Mouse (Mus musculus) bone marrow macrophage, adult 2 months (primary cell): ENCODE measurements around the gene Ctnnd2.

Experiments used
- CTCF ChIP-seq: IDR thresholded peaks from 2 replicates; pipeline ENCODE4 v1.5.1; 2012; ENCODE audit warnings: low read depth, mild to moderate bottlenecking, low read length, moderate library complexity
- POLR2A ChIP-seq: IDR thresholded peaks from 2 replicates; pipeline ENCODE4 v1.6.1; 2012; ENCODE audit warnings: mild to moderate bottlenecking, low read depth, low read length, borderline replicate concordance

- TF ChIP-seq POLR2A (no peak), CTCF (no peak)
Measured at GRCm38 (mm10) chr15:30738178-30738577, 565.8 kb downstream of the Ctnnd2 start.
